Mouse (Mus musculus): ENCODE measurements around the gene Eif2s2. TPM values are rescaled to one million over a fixed set of nuclear protein-coding genes. Genes with fewer than 3 reads are reported as not detected.

The Eif2s2 gene
- polyA plus RNA-seq (2012), result 14.7 and 19.3 TPM in 2 replicates

GRCm38 (mm10) chr2:154892201-154893044, at the start of gene Eif2s2:
Gene Eif2s2, minus strand, starts transcription at chr2:154892935.

Other genes starting within 250 kb of the Eif2s2 start
- 145 and 166 TPM in 2 replicates for gene Chmp4b, start 241.2 kb downstream of the Eif2s2 start, polyA plus RNA-seq (2012)
- not detected in 2 replicates for gene Gm14214, start 122.9 kb downstream of the Eif2s2 start, polyA plus RNA-seq (2012)
- gene Raly, start 101.8 kb downstream of the Eif2s2 start, polyA plus RNA-seq (2012), result 593 and 729 TPM in 2 replicates
- 2.1 TPM in 2 replicates for gene a, start 101.5 kb downstream of the Eif2s2 start, polyA plus RNA-seq (2012)
- gene Gm14226, start 125.3 kb upstream of the Eif2s2 start, polyA plus RNA-seq (2012), result 0.02 and 0.03 TPM in 2 replicates
- 53.5 and 60.6 TPM in 2 replicates for gene Ahcy, start 181.6 kb upstream of the Eif2s2 start, polyA plus RNA-seq (2012)
- 2.8 and 3.1 TPM in 2 replicates for gene Itch, start 240.6 kb upstream of the Eif2s2 start, polyA plus RNA-seq (2012)

Data from megakaryocyte-erythroid progenitor cell, adult 5 weeks (primary cell).